ENCODE assay signal across 1 mouse cellular context in genomic region chr2:121009071-121009677, GRCm38 (mm10).
TF ChIP-seq lines count a peak whose summit lies in the region.

No protein-coding gene starts in this region.

TF ChIP-seq in MEL, 35 proteins besides CTCF, POLR2A, EP300 and RAD21 (continued from another document):
- TF ChIP-seq MYB (IDR thresholded peaks at IDR 0.05; ENCODE audit: low read depth, low read length) (no peak), KAT2A (conservative IDR thresholded peaks at IDR 0.05; ENCODE audit: low read depth, low read length) (no peak)
